Mouse (Mus musculus) cerebellum, adult 9-10 months (tissue): Measurements from ENCODE around the gene Olfr1359.
"Not testable (repeated sequence)": the region's sequence is repeated elsewhere in the genome, so short reads cannot be mapped to it uniquely, and the experiment has no call there.

Experiments
- DNase-seq: peaks from one replicate; pipeline ENCODE4 v3.0.0; 2022

Gene Olfr1359

GRCm38 (mm10) chr13:21697811-21698210 is at the start of gene Olfr1359:
Gene Olfr1359, plus strand, starts transcription at chr13:21698111.
- DNase-seq = no peak

DNA sequence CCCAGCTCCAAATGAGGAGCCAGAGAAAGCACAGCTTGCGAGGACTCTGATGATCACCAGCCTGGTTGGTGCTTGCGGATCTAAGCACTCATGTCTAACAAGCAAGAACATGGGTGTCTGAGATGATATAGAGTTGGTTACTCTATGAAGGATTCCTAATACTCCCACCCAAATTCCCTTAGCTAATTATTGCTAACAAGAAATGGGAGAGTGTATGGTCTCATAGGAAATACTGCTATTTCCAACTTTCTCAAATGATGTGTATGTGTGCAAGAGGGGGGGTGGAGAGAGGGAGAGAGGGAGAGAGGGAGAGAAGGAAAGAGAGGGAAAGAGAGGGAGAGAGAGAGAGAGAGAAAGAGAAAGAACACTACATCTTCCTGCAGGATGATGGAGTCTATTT is 34.6 kb upstream of the Olfr1359 start, which contains the start of gene Olfr1361:
Gene Olfr1361, minus strand, starts transcription at position 101 of the 400 bp plus-strand sequence.
- no peak for DNase-seq

DNA sequence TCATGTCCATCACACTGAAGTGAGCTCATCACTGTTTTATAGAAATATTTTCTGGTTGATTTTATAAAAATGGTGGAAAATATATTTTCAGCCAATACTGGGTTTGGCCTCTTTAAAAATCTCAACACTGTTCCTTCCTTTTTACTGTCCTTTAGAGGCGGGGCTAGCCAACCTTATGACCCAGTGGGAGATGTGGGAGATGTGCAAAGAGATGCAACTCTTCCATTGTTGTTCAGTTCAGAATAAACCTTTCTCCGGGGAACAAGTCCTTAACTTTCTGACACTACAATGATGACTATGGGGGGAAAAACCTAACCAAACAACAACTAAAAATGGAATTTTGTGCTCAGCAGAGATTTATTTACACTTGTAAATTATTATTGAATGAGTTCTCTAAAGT is 20.6 kb upstream of the Olfr1359 start, which contains the start of gene Olfr1360:
Gene Olfr1360, minus strand, starts transcription at position 101 of the 400 bp plus-strand sequence.
- no peak for DNase-seq

GRCm38 (mm10) chr13:21706669-21707068 is 8.8 kb downstream of the Olfr1359 start:
- no peak for DNase-seq

- peak; percentile 91 for DNase-seq
These were observed 12.3 kb downstream of the Olfr1359 start for GRCm38 (mm10) chr13:21710031-21710711.

DNA sequence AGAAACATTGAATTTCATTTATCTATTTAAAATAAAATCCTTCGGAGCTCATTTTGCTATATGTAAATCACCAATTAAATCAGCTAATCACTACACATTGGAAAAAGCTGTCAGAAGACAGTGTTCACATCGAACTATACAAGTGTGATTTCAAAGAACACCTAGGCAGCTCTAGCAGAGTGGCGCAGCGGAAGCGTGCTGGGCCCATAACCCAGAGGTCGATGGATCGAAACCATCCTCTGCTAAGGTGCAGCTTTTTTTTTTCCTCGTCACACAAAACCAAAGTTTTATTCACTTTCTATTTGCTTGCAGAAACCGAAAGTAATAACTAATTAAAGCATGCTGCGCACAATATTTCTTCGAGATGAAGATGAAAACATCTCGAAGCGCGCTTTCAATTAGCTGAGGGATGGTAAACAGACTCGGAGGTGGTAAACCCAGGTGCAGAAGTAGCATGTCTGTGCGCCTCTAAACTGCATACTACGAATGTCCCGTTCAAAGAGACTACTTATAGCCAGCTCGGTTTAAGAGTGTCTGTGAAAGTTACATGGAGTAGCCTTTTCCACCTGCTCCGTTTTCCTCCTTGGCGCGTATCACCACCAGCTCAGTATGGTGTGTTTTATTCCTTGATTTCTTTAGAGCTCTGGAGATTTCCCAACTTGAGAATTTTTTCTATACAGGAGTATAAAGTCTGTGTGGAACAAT is 13.1 kb downstream of the Olfr1359 start:
- peak; percentile 89 for DNase-seq

DNA sequence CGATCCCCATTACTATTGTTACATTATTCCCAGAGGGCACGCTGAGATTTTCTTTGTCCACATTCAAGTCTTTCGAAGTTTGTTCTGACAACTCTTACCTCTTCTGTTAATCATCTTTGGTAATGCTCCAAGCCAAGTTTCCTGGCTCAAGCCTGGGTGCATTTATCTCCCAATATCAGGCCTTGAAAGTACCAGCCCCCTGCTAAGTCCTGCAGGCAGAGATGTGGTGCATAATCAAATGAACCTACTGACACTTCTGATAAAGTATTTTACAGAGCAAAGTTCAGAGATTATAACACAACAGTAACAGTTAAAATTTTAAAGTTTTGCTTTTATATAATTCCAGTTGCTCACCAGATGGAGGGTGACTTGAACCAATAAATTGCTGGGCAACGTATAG is 13.8 kb downstream of the Olfr1359 start:
- no peak for DNase-seq

GRCm38 (mm10) chr13:21714725-21715124 is 16.8 kb downstream of the Olfr1359 start:
- peak; percentile 84 for DNase-seq

GRCm38 (mm10) chr13:21715131-21715863 is 17.4 kb downstream of the Olfr1359 start:
- DNase-seq = no peak

DNA sequence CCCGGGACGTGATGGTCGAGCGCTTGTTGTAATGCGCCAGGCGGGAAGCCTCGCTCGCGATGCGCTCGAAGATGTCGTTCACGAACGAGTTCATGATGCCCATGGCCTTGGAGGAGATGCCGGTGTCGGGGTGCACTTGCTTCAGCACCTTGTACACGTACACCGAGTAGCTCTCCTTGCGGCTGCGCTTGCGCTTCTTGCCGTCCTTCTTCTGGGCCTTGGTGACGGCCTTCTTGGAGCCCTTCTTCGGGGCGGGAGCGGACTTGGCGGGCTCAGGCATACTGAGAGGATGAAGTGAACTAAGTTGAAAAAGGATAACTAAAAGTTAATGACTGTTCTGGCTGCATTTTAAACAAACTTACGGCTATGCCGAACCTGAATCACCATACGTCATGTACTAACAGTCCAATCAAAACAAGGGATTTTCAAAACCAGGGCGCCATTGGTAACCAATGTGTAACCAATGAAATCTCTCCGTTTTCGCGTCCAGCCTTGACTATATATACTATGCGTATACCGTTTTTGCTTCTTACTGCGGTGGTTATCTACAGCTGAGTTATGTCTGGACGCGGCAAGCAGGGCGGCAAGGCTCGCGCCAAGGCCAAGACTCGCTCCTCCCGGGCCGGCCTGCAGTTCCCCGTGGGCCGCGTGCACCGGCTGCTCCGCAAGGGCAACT is 18.1 kb downstream of the Olfr1359 start, which contains the start of the genes Hist1h2bl and Hist1h2ai:
Gene Hist1h2bl, minus strand, starts transcription at position 280 of the 676 bp plus-strand sequence.
Gene Hist1h2ai, plus strand, starts transcription at position 559 of the 676 bp plus-strand sequence.
- DNase-seq = peak; percentile 97

DNA sequence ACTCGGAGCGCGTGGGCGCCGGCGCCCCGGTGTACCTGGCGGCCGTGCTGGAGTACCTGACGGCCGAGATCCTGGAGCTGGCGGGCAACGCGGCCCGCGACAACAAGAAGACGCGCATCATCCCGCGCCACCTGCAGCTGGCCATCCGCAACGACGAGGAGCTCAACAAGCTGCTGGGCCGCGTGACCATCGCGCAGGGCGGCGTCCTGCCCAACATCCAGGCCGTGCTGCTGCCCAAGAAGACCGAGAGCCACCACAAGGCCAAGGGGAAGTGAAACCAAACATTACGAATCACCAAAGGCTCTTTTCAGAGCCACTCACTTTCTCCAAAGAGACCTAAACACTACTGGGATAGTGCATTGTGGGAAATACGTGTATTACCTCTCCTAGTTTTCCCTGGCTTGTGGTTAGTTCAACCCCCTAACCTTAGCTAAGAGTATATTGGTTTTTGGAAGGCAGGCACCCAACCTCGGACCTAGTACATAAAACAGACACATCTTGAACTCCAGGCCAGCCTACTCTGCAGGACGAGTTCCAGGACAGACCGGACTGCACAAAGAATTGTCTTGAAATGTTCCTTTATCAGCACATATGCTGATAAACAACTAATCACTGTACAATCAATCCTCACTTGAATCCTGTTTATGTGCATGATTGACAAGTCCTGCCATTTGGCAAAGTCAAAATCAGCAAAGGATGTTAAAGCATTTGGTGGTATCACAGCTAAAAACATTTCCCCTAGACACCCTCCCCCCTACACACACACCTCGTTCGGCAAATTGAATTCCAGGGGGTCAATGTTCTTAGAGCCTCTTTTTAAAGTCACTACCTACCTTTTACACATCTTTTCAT is 18.9 kb downstream of the Olfr1359 start:
- DNase-seq = peak; percentile 50

DNA sequence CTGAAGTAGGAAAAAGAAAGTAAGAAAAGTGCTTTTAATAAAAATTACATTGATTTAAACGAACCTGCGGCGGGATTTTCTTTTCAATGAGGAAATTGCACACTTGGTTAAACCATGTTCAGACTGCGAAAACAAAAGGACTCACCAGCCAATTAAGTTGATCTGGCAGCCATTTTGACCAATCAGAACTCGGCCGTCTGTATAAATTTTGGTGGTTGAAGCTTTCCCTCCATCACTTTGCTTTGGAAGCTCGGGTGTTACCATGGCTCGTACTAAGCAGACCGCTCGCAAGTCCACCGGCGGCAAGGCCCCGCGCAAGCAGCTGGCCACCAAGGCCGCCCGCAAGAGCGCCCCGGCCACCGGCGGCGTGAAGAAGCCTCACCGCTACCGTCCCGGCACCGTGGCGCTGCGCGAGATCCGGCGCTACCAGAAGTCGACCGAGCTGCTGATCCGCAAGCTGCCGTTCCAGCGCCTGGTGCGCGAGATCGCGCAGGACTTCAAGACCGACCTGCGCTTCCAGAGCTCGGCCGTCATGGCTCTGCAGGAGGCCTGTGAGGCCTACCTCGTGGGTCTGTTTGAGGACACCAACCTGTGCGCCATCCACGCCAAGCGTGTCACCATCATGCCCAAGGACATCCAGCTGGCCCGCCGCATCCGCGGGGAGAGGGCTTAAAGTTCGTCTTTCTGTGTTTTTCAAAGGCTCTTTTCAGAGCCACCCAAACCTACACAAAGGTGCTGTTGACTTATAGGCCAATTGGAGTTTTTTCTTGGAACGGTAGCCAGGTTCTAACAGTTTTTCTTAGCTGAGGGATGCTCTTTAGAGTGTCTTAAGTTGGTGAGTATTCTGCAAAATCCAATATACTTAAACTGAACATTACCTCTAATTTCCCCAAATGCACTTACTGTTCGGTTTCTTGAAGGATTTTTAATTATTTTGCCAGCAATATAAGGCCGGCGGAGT is 19.8 kb downstream of the Olfr1359 start, which contains the start of gene Hist1h3h:
Gene Hist1h3h, plus strand, starts transcription at position 263 of the 961 bp plus-strand sequence.
- DNase-seq = peak; percentile 90

DNA sequence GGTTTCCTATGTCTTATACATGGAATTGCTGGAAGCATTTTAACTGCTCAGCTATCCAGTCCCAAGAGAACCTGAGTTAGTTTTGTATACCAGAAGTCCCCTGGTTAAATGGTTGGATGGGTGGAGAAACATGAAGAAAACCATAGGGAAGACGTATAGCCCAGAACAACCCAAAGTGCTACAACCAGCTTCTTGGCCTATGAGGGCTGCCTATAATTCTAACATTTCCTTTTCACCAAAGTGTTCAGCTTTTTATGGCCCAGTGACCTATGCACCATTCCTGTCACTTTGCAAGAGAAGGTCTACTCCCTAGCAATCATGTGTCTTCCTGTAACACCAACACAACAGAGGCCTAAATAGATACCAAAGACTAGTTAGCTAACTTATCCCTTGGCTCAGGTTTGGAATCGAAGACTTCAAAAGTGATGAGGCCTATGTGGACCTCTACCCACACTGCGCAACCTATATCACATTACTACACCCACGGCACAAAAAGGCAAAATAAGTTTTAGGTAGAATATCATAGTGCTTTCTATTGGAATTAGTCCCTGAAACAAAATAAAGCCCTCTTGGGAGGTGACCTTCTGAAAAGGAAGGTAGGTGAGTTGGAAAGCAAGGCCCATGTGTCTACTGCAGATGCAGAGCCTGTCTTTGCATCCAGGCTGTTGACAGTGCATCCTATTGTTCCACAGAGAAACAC is 20.6 kb downstream of the Olfr1359 start:
- no peak for DNase-seq

- DNase-seq = not testable (repeated sequence)
These were observed 23.3 kb downstream of the Olfr1359 start for GRCm38 (mm10) chr13:21721107-21721756.

DNA sequence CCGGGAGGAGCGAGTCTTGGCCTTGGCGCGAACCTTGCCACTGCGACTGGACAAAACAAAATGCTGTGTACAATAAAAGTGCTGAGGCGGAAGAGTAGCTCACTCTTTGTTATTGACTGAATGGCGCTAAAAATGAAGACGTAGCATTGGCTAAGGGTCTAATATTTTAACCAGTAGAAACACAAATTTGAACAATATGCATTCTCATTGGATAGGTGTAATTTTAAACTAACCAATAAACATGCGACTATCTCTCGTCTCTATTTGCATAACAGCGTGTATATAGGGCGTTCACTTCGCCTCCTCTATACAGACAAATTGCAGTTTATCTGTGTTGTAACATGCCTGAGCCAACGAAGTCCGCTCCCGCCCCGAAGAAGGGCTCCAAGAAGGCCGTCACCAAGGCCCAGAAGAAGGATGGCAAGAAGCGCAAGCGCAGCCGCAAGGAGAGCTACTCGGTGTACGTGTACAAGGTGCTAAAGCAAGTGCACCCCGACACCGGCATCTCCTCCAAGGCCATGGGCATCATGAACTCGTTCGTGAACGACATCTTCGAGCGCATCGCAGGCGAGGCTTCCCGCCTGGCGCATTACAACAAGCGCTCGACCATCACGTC is 24.0 kb downstream of the Olfr1359 start, which contains the start of gene Hist1h2bm:
Gene Hist1h2bm, plus strand, starts transcription at position 288 of the 616 bp plus-strand sequence.
- peak; percentile 94 for DNase-seq

DNA sequence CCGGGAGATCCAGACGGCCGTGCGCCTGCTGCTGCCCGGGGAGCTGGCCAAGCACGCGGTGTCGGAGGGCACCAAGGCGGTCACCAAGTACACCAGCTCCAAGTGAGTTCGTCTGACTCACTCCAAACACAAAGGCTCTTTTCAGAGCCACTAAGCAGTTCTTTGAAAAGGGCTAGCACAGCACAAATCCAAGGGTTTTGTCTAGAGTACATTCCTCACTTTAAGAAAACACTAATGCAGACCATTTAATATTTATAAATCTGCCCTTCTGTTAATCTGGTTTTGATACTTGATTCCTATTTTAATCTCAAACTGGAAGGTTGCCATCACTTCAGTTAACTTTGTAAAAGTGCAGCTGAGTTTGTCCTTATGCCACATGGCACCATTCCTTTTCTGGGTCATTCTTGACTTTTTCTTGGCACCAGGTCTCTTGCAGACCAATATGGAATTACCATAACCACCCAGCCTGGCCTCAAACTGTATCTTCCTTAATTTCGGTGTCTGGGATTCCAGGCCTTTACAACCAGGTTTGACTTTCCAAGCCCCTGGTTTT is 24.5 kb downstream of the Olfr1359 start:
- no peak for DNase-seq

DNA sequence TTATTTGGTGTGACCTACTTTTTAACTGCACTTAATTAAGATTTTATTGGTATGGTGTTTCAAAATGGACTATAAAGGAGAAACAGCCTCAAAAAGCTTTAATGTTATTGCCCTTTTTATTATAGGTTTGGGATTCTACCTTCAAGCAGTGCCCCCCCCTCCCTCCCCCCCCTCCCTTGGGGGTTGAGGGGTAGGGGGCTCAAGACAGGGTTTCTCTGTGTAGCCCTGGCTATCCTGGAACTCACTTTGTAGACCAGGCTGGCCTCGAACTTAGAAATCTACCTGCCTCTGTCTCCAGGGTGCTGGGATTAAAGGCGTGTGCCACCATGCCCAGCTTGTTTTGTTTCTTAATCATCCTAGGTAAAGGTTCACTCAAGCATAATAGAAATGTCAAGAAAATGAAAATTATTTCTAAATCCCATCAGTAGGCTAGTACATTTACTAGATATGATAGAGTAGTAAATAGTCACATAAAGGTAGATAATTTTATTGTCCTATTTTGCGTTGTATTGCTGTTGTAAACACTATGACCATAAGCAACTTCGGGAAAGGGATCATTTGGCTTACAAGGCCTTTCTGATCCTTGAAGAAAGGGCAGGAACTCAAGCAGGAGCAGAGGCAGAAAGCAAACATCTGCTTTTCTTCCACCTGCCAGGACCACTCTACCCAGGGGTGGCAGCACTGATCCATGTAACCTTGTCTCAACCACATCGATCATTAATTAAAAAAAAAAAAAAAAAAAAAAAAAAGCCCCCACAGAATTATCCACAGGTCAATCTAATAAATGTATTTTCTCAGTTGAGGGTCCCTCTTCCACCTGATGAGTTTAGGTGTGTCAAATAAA is 25.3 kb downstream of the Olfr1359 start:
- DNase-seq = no peak
